Mouse (Mus musculus) embryo, embryonic 10 days (tissue): ENCODE results near the gene Fbp2.
A peak's percentile ranks its signal among the peaks of the same experiment; 100 is the strongest.
"Not testable (repeated sequence)": the region's sequence is repeated elsewhere in the genome, so short reads cannot be mapped to it uniquely, and the experiment has no call there.

Source experiments
- DNase-seq: peaks from one replicate; pipeline ENCODE4 v3.0.0-alpha.2; 2015; ENCODE audit warnings: low spot score

Gene Fbp2

DNA sequence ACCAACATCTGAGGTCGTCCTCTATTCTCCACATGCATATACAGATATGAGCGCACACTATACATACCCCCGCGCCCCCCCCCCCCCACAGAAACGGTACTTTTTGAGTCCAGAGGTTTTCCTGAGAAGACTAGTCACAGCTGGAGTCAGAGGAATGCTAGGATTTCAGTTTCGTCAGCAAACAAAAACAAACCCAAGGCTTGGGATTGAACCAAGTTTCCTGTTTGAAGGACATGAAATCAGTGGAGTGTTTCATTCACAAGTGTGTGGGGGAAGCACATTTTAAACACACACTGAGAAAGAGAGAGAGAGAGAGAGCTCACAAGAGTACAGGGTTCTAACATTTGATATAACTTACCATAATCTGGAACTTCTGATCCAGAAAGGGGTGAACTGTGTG is 5.5 kb upstream of the Fbp2 start:
- DNase-seq, result no peak

GRCm38 (mm10) chr13:62862875-62863274 is 4.7 kb upstream of the Fbp2 start:
- no peak for DNase-seq

- no peak for DNase-seq
These were observed 1.8 kb upstream of the Fbp2 start for GRCm38 (mm10) chr13:62860068-62860467.

DNA sequence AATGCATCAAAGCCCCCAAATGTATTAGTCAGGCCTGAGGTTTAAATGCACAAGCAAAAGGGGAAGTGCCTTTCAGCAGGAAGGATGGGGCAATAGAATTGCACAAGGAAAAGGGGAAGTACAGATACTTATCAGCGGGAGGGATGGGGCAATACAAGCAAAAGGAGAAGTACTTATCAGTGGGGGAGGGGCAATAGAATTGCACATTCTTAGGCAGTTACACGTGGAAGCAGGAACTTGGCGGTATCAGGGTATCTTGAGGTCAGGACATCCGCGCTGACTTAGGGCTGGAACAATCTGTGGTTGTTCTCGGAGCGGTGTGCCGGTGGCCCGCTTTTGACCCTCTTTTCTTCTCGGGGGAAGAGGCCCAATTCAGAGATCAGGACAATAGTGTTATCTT is 1.0 kb upstream of the Fbp2 start:
- DNase-seq, result not testable (repeated sequence)

GRCm38 (mm10) chr13:62856850-62857249 is 1.4 kb downstream of the Fbp2 start:
- no peak for DNase-seq

DNA sequence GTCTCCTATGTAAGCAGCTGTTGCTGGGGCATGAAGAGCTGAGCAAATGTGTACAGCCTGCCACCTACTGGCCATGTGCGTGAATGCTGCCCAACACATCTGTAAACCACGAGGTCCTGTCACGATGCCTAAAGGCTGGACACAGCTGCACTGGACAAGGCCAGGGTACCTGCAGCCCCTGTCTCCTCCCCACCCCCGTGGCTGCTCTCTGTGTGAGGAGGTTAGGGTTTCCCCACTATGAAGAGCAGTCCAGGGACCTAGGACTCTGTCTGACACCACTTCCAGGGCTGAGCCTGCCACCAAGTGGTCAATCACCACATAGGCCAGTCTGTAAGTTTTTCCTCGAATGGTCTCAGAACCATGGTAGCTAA is 1.9 kb downstream of the Fbp2 start:
- peak; percentile 96 for DNase-seq

GRCm38 (mm10) chr13:62855396-62856304 is 2.6 kb downstream of the Fbp2 start:
- DNase-seq, result no peak

DNA sequence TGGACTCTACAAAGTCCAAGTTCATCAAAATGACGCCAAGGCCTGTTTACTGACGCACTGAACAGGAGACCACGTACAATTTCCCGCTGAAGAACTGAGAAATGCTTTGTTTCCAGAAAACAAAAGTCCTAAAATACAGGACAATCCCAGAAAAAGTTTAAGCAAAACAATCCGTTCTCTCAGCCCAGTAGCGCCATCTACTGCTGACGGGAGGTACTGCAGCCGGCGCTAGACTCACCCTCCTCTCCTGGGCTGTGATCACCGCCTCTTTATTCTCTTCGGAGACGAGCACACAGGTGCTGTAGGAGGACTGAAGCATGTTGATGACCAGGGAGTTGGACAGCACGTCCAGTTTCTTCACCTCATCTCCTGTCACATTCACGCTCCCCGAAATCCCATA is 3.6 kb downstream of the Fbp2 start:
- peak; percentile 75 for DNase-seq

DNA sequence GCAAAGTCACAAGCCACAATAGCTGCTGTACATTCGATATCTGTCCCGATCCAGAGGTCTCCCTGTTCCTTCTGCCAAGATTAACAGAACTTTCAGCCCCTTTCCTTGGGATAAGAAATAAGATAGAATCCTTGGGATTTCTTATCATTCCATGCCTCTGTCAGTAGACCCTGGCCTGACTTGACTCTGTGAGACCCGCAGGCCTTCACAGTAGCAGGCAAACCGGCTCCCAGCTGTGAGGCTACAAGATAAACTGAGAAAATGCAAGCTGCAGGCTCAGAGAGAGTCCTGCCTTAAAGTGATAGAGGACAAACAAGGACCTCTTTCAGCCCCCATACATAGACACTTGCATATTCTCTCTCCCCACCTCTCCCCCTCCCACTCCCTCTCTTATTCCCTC is 24.9 kb downstream of the Fbp2 start:
- DNase-seq, result no peak

DNA sequence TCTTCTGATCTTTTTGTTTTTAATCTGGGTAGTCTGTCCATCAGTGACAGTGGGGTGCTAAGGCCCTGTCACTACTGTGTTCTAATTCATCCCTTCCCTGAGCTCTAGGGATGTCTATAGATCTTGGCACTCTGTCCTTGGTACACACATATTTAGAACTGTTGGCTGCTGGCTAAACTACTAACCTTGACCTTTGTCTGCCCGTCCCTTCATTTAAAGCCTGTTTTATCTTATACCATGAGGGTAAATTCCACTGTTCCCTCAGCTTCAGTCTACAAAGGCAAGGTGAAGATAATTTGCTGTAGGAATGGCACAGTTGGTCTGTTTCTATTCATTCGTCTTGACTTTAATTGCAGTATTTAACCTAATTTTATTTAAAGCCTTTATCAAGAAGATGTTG is 26.0 kb downstream of the Fbp2 start:
- no peak for DNase-seq

- DNase-seq, result not testable (repeated sequence)
These were observed 42.5 kb downstream of the Fbp2 start for GRCm38 (mm10) chr13:62815705-62816104.

GRCm38 (mm10) chr13:62812713-62813112 is 45.5 kb downstream of the Fbp2 start:
- DNase-seq, result no peak

- not testable (repeated sequence) for DNase-seq
These were observed 50.2 kb downstream of the Fbp2 start for GRCm38 (mm10) chr13:62807981-62808380.
